8 mouse cellular contexts compared by ENCODE assay signal in genomic region chr5:118029420-118029819, GRCm38 (mm10). TPM values are rescaled to one million over a fixed set of nuclear protein-coding genes. Genes with fewer than 3 reads are reported as not detected.
DNase-seq lines count a peak whose midpoint lies in the region; ATAC-seq and TF ChIP-seq lines count a peak whose summit lies in the region.

No protein-coding gene starts in this region.

- no peak overlapping the region for H3K9ac ChIP-seq in CH12.LX (ENCODE audit: insufficient read depth, low read depth)
- no peak overlapping the region for H3K9ac ChIP-seq in embryonic facial prominence, embryonic 11.5 days (replicated peaks; ENCODE audit: low read length)
- no peak overlapping the region for H3K9ac ChIP-seq in intestine, embryonic 14.5 days (ENCODE audit: low read length)
- no peak overlapping the region for H3K9ac ChIP-seq in liver, embryonic 14.5 days (replicated peaks)

- TF ChIP-seq EP300 in CH12.LX (IDR thresholded peaks at IDR 0.05; ENCODE audit: low read length): no peak
- TF ChIP-seq EP300 in liver, embryonic 14.5 days (IDR thresholded peaks at IDR 0.05; ENCODE audit: low read depth): no peak

- peaks cover 20% of the 10 kb centered on the region for H3K9me3 ChIP-seq in CH12.LX (replicated peaks; ENCODE audit: low read length)
- H3K9me3 ChIP-seq in embryonic facial prominence, embryonic 11.5 days (replicated peaks; ENCODE audit: control insufficient read depth, low read length): no peaks in the 10 kb centered on the region
- no peaks in the 10 kb centered on the region for H3K9me3 ChIP-seq in intestine, embryonic 14.5 days (ENCODE audit: control insufficient read depth, low read length)
- H3K9me3 ChIP-seq in liver, embryonic 14.5 days (ENCODE audit: control insufficient read depth, low read length): no peaks in the 10 kb centered on the region

- H3K79me2 ChIP-seq in CH12.LX (replicated peaks; ENCODE audit: control insufficient read depth, extremely low read depth, insufficient read depth, poor library complexity, severe bottlenecking): no peaks in the 10 kb centered on the region

- no peak for TF ChIP-seq CTCF in CH12.LX (conservative IDR thresholded peaks at IDR 0.05 in 1 of 2, IDR thresholded peaks at IDR 0.05 in 1 of 2; ENCODE audit: low read depth in 2 of 2, low read length in 2 of 2)
- TF ChIP-seq CTCF in liver, embryonic 14.5 days (IDR thresholded peaks at IDR 0.05; ENCODE audit: low read depth): no peak
- TF ChIP-seq CTCF in olfactory bulb, adult 2 months (IDR thresholded peaks at IDR 0.05; ENCODE audit: insufficient read depth, low read depth, low read length): no peak

- peak; percentile 74 to 85 for DNase-seq in adrenal gland, adult (ENCODE audit: inconsistent age in 2 of 2, low spot score in 1 of 2)
- no peak for DNase-seq in adrenal gland, postnatal 4 days (ENCODE audit: low spot score in 2 of 2)
- DNase-seq in CH12.LX (ENCODE audit: extremely low read depth): peak; percentile 66
- peak; percentile 24 for DNase-seq in embryonic facial prominence, embryonic 11.5 days (ENCODE audit: low spot score)
- no peak for DNase-seq in intestine, embryonic 14.5 days (ENCODE audit: low spot score)
- no peak for DNase-seq in liver, embryonic 14.5 days (ENCODE audit: low read depth in 3 of 3, low spot score in 3 of 3)
- no peak for DNase-seq in testis, postnatal 14 days (ENCODE audit: low spot score)

- TF ChIP-seq RAD21 in CH12.LX (IDR thresholded peaks at IDR 0.05; ENCODE audit: low read depth, low read length): no peak

- H3K4me3 ChIP-seq in CH12.LX (replicated peaks in 1 of 3; ENCODE audit: low read depth in 2 of 3, low read length in 2 of 3, poor library complexity in 1 of 3): peak overlapping the region; percentile 8 to 60 (median 52)
- H3K4me3 ChIP-seq in embryonic facial prominence, embryonic 11.5 days (ENCODE audit: low read depth, low read length): peak overlapping the region; percentile 64; the same call in 1 of the 2 replicates
- H3K4me3 ChIP-seq in intestine, embryonic 14.5 days (ENCODE audit: low read depth, low read length): peak overlapping the region; percentile 59
- H3K4me3 ChIP-seq in liver, embryonic 14.5 days (ENCODE audit: insufficient read depth in 1 of 2, low read depth in 2 of 2, low read length in 2 of 2): peak overlapping the region; percentile 23 to 48; a peak in 3 of 4 replicates
- H3K4me3 ChIP-seq in olfactory bulb, adult 2 months (ENCODE audit: insufficient read depth, low read depth, low read length): peak overlapping the region; percentile 64

- peak; percentile 53 for TF ChIP-seq POLR2A in CH12.LX (IDR thresholded peaks at IDR 0.05; ENCODE audit: low read depth, low read length)
- no peak for TF ChIP-seq POLR2A in olfactory bulb, adult 2 months (IDR thresholded peaks at IDR 0.05; ENCODE audit: insufficient read depth, low read depth, low read length)

- H3K4me1 ChIP-seq in CH12.LX (ENCODE audit: control insufficient read depth in 1 of 2, insufficient read depth in 2 of 2): peaks cover 9 to 26% of the 10 kb centered on the region in 2 experiments
- H3K4me1 ChIP-seq in embryonic facial prominence, embryonic 11.5 days (ENCODE audit: control insufficient read depth, insufficient read depth, low read length): peaks cover 8% of the 10 kb centered on the region; the same call in 1 of the 2 replicates
- H3K4me1 ChIP-seq in intestine, embryonic 14.5 days (replicated peaks; ENCODE audit: control insufficient read depth, insufficient read depth, low read length): peaks cover 29% of the 10 kb centered on the region
- no peaks in the 10 kb centered on the region for H3K4me1 ChIP-seq in liver, embryonic 14.5 days (replicated peaks; ENCODE audit: control insufficient read depth in 2 of 2, insufficient read depth in 2 of 2, low read length in 1 of 2)
- H3K4me1 ChIP-seq in olfactory bulb, adult 2 months (ENCODE audit: control insufficient read depth, insufficient read depth, low read length): peaks cover 50% of the 10 kb centered on the region

- peak overlapping the region; percentile 62 for H3K4me2 ChIP-seq in CH12.LX (ENCODE audit: insufficient read depth, low read depth, poor library complexity, severe bottlenecking)
- H3K4me2 ChIP-seq in embryonic facial prominence, embryonic 11.5 days (ENCODE audit: low read depth, low read length): peak overlapping the region; percentile 32; the same call in 1 of the 2 replicates
- H3K4me2 ChIP-seq in intestine, embryonic 14.5 days (ENCODE audit: low read length): peak overlapping the region; percentile 100
- peak overlapping the region; percentile 63 for H3K4me2 ChIP-seq in liver, embryonic 14.5 days (ENCODE audit: low read depth)

- in situ Hi-C loops in CH12.LX (cut with MboI; ENCODE audit: low pct_ligation_motif_present, low pct_unique_long_range_greater_than_20kb, low sequenced_read_pairs): no loop called here

- dilution Hi-C loops in CH12.LX (cut with MboI; ENCODE audit: extremely low pct_ligation_motif_present, extremely low pct_unique_long_range_greater_than_20kb, low sequenced_read_pairs): no loop called here

- no peak overlapping the region for H3K27ac ChIP-seq in CH12.LX (ENCODE audit: insufficient read depth, low read depth)
- no peak overlapping the region for H3K27ac ChIP-seq in embryonic facial prominence, embryonic 11.5 days (replicated peaks; ENCODE audit: low read depth, low read length)
- no peak overlapping the region for H3K27ac ChIP-seq in intestine, embryonic 14.5 days (ENCODE audit: low read depth)
- no peak overlapping the region for H3K27ac ChIP-seq in liver, embryonic 14.5 days
- no peak overlapping the region for H3K27ac ChIP-seq in olfactory bulb, adult 2 months (ENCODE audit: insufficient read depth, low read depth, low read length)

- 3% methylated on average over 10 of the region's 10 CpGs for WGBS in embryonic facial prominence, embryonic 11.5 days
- WGBS in intestine, embryonic 14.5 days: 5% methylated on average over 10 of the region's 10 CpGs
- WGBS in liver, embryonic 14.5 days (ENCODE audit: insufficient replicate concordance): 1% methylated on average over 10 of the region's 10 CpGs
- 4% methylated on average over 10 of the region's 10 CpGs for WGBS in olfactory bulb, adult 2 months

- H3K36me3 ChIP-seq in CH12.LX (replicated peaks in 1 of 2; ENCODE audit: control insufficient read depth in 1 of 2, insufficient read depth in 1 of 2, low read length in 1 of 2): no peaks in the 10 kb centered on the region
- no peaks in the 10 kb centered on the region for H3K36me3 ChIP-seq in embryonic facial prominence, embryonic 11.5 days (replicated peaks; ENCODE audit: control insufficient read depth, insufficient read depth, low read depth, low read length)
- H3K36me3 ChIP-seq in intestine, embryonic 14.5 days (ENCODE audit: control insufficient read depth, insufficient read depth, low read length): no peaks in the 10 kb centered on the region
- no peaks in the 10 kb centered on the region for H3K36me3 ChIP-seq in liver, embryonic 14.5 days (replicated peaks; ENCODE audit: control insufficient read depth, insufficient read depth, low read depth)

- ATAC-seq in embryonic facial prominence, embryonic 11.5 days (replicated peaks; ENCODE audit: insufficient number of reproducible peaks, low FRiP score, low TSS enrichment, low read depth): no peak
- no peak for ATAC-seq in intestine, embryonic 14.5 days (replicated peaks; ENCODE audit: low FRiP score, low TSS enrichment, low read depth)
- no peak for ATAC-seq in liver, embryonic 14.5 days (ENCODE audit: insufficient read depth)

- peaks cover 3% of the 10 kb centered on the region for H3K27me3 ChIP-seq in CH12.LX (replicated peaks)
- H3K27me3 ChIP-seq in embryonic facial prominence, embryonic 11.5 days (ENCODE audit: control insufficient read depth, insufficient read depth, low read length): peaks cover 57% of the 10 kb centered on the region
- peaks cover 50% of the 10 kb centered on the region for H3K27me3 ChIP-seq in intestine, embryonic 14.5 days (replicated peaks; ENCODE audit: control insufficient read depth, insufficient read depth, low read length)
- H3K27me3 ChIP-seq in liver, embryonic 14.5 days (ENCODE audit: control insufficient read depth, insufficient read depth, low read length): peaks cover 42% of the 10 kb centered on the region

TF ChIP-seq in CH12.LX, 34 proteins besides CTCF, POLR2A, EP300 and RAD21 (continues in another document):
- TF ChIP-seq NELFE (IDR thresholded peaks at IDR 0.05; ENCODE audit: low read depth, low read length) (peak; percentile 20; the same call in 1 of the 2 replicates), PAX5 (IDR thresholded peaks at IDR 0.05; ENCODE audit: low read length) (no peak), NRF1 (IDR thresholded peaks at IDR 0.05; ENCODE audit: low read depth, low read length) (no peak), ZKSCAN1 (IDR thresholded peaks at IDR 0.05; ENCODE audit: borderline replicate concordance, low read depth, low read length) (no peak), HCFC1 (IDR thresholded peaks at IDR 0.05; ENCODE audit: low read depth, low read length) (peak; percentile 45), ELF1 (IDR thresholded peaks at IDR 0.05; ENCODE audit: low read depth, low read length) (0 out of 2 replicates have a peak, but pooled peaks have one; percentile 27), POLR2AphosphoS2 (IDR thresholded peaks at IDR 0.05; ENCODE audit: low read depth, low read length) (no peak)

RNA-seq across cellular contexts. Expression of gene Tesc, which starts 1.9 kb away (rescaled TPM):
- 10 to 100 TPM; 53.7 to 60.8 TPM for total RNA-seq in adrenal gland, postnatal 4 days (2021)
- total RNA-seq in CH12.LX (2012; rRNA removed) (0.13 and 0.34 TPM in 2 replicates), CH12.LX (2014; rRNA removed) (1.3 TPM in 1 of 2 replicates, not detected in the other)
- polyA plus RNA-seq in CH12.LX (2012; ENCODE audit: insufficient read length, low read depth): 0.80 and 0.90 TPM in 2 replicates
- polyA plus RNA-seq in embryonic facial prominence, embryonic 11.5 days (2014; fragmentation: Nextera tagmentation; extraction: Ambion mirVana): 3.4 and 3.9 TPM in 2 replicates
- 1.7 and 3.8 TPM in 2 replicates for polyA plus RNA-seq in intestine, embryonic 14.5 days (2014; fragmentation: Nextera tagmentation; extraction: Ambion mirVana)
- 0.58 and 0.73 TPM in 2 replicates for polyA plus RNA-seq in liver, embryonic 14.5 days (2012; rRNA removed)
- polyA plus RNA-seq in liver, embryonic 14.5 days (2014; fragmentation: Nextera tagmentation; extraction: Ambion mirVana): 0.77 and 1.2 TPM in 2 replicates
- not detected in 2 replicates for polyA plus RNA-seq in olfactory bulb, adult 2 months (2012; ENCODE audit: insufficient read depth, insufficient read length, low replicate concordance, missing spikeins)

RNA-seq across cellular contexts. Expression of gene Fbxo21, which starts 52.9 kb away (rescaled TPM):
- total RNA-seq in adrenal gland, postnatal 4 days (2021): 10 to 100 TPM; 89.3 to 94.4 TPM
- 13.5 and 13.7 TPM in 2 replicates for total RNA-seq in CH12.LX (2012; rRNA removed)
- total RNA-seq in CH12.LX (2014; rRNA removed): 9.9 and 10.7 TPM in 2 replicates
- polyA plus RNA-seq in CH12.LX (2012; ENCODE audit: insufficient read length, low read depth): 19.3 and 24.1 TPM in 2 replicates
- 67.6 and 74.6 TPM in 2 replicates for polyA plus RNA-seq in embryonic facial prominence, embryonic 11.5 days (2014; fragmentation: Nextera tagmentation; extraction: Ambion mirVana)
- 72.7 and 75.3 TPM in 2 replicates for polyA plus RNA-seq in intestine, embryonic 14.5 days (2014; fragmentation: Nextera tagmentation; extraction: Ambion mirVana)
- 10.0 and 10.6 TPM in 2 replicates for polyA plus RNA-seq in liver, embryonic 14.5 days (2012; rRNA removed)
- 9.5 and 10.3 TPM in 2 replicates for polyA plus RNA-seq in liver, embryonic 14.5 days (2014; fragmentation: Nextera tagmentation; extraction: Ambion mirVana)
- polyA plus RNA-seq in olfactory bulb, adult 2 months (2012; ENCODE audit: insufficient read depth, insufficient read length, low replicate concordance, missing spikeins): not detected in 2 replicates

Comparison
In these comparisons a context has a peak if more than half of its experiments do, and no peak if none do; other contexts are left out.
1. DNase-seq: peak in adrenal gland, adult (2 of 2), CH12.LX (single experiment) and embryonic facial prominence, embryonic 11.5 days (single experiment); none in adrenal gland, postnatal 4 days (0 of 2), intestine, embryonic 14.5 days (single experiment), liver, embryonic 14.5 days (0 of 3) and testis, postnatal 14 days (single experiment).
2. H3K4me2 ChIP-seq: peak in every context shown above with its lines; median percentile 100 in intestine, embryonic 14.5 days; 63 in liver, embryonic 14.5 days; 62 in CH12.LX; 32 in embryonic facial prominence, embryonic 11.5 days.
3. Peak in every context shown above with its lines, with median percentiles within 50 percentile points of each other: H3K4me3 ChIP-seq.